Mouse (Mus musculus): Measurements from ENCODE around the gene H2-Ke6.
"Not testable (repeated sequence)": the region's sequence is repeated elsewhere in the genome, so short reads cannot be mapped to it uniquely, and the experiment has no call there.

Gene H2-Ke6

GRCm38 (mm10) chr17:33998697-33999096 is 29.2 kb downstream of the H2-Ke6 start:
- not testable (repeated sequence) for DNase-seq (ENCODE audit: inconsistent ontology term)

- DNase-seq (ENCODE audit: inconsistent ontology term), result not testable (repeated sequence)
Measured at GRCm38 (mm10) chr17:33997025-33997424, 30.8 kb downstream of the H2-Ke6 start.

GRCm38 (mm10) chr17:33995651-33996050 is 32.2 kb downstream of the H2-Ke6 start:
- DNase-seq (ENCODE audit: inconsistent ontology term), result no peak

GRCm38 (mm10) chr17:33994959-33995358 is 32.9 kb downstream of the H2-Ke6 start:
- DNase-seq (ENCODE audit: inconsistent ontology term), result no peak

GRCm38 (mm10) chr17:33991788-33992664 is 35.8 kb downstream of the H2-Ke6 start:
- DNase-seq (ENCODE audit: inconsistent ontology term), result peak; percentile 38

GRCm38 (mm10) chr17:33982136-33982535 is 45.7 kb downstream of the H2-Ke6 start:
- peak; percentile 10 for DNase-seq (ENCODE audit: inconsistent ontology term)

- DNase-seq (ENCODE audit: inconsistent ontology term), result peak; percentile 97
Measured at GRCm38 (mm10) chr17:33981192-33981909, 46.5 kb downstream of the H2-Ke6 start.

GRCm38 (mm10) chr17:33980181-33981035 is 47.5 kb downstream of the H2-Ke6 start:
- no peak for DNase-seq (ENCODE audit: inconsistent ontology term)

GRCm38 (mm10) chr17:33979512-33980050 is 48.3 kb downstream of the H2-Ke6 start:
- DNase-seq (ENCODE audit: inconsistent ontology term), result no peak

- DNase-seq (ENCODE audit: inconsistent ontology term), result peak; percentile 78
Measured at GRCm38 (mm10) chr17:33978631-33979031, 49.2 kb downstream of the H2-Ke6 start.

GRCm38 (mm10) chr17:33977861-33978557 is 49.9 kb downstream of the H2-Ke6 start:
- DNase-seq (ENCODE audit: inconsistent ontology term), result peak; percentile 20
